ENCODE assay signal across 17 mouse cellular contexts in genomic region chr9:47752516-47752915, GRCm38 (mm10).
A peak's percentile ranks its signal among the peaks of the same experiment; 100 is the strongest.
DNase-seq lines count a peak whose midpoint lies in the region; ATAC-seq and TF ChIP-seq lines count a peak whose summit lies in the region.
"Had no signal": no experiment of that assay in that cellular context is flagged by ENCODE, and none has a peak within 500 bp of the region (broad histone marks: within the 10 kb centered on the region; RNA-seq: fewer than 3 reads in every experiment).

No protein-coding gene starts in this region.

- no peak for TF ChIP-seq CTCF in forebrain, postnatal 0 days (IDR thresholded peaks at IDR 0.05; ENCODE audit: low read depth)

- no peaks in the 10 kb centered on the region for H3K9me3 ChIP-seq in forebrain, postnatal 0 days (ENCODE audit: low read length)
- H3K9me3 ChIP-seq in forebrain, embryonic 13.5 days (replicated peaks): no peaks in the 10 kb centered on the region
- H3K9me3 ChIP-seq in limb, embryonic 10.5 days (replicated peaks): no peaks in the 10 kb centered on the region
- H3K9me3 ChIP-seq: kidney, embryonic 15.5 days; limb, embryonic 15.5 days; megakaryocyte, embryonic 14.5 days had no signal

- no peaks in the 10 kb centered on the region for H3K36me3 ChIP-seq in forebrain, postnatal 0 days (ENCODE audit: insufficient read depth)
- H3K36me3 ChIP-seq in forebrain, embryonic 13.5 days (ENCODE audit: poor library complexity, severe bottlenecking): no peaks in the 10 kb centered on the region
- no peaks in the 10 kb centered on the region for H3K36me3 ChIP-seq in limb, embryonic 10.5 days
- H3K36me3 ChIP-seq: kidney, embryonic 15.5 days; limb, embryonic 15.5 days had no signal

- DNase-seq in forebrain, postnatal 0 days: no peak
- DNase-seq in retina, postnatal 1 day: peak; percentile 50
- no peak for DNase-seq in retina, embryonic 14.5 days (ENCODE audit: low spot score)
- peak; percentile 58 for DNase-seq in limb, embryonic 10.5 days (ENCODE audit: low spot score)
- no peak for DNase-seq in adrenal gland, postnatal 10 days
- no peak for DNase-seq in kidney, postnatal 10 days
- DNase-seq: cerebellum, adult 18-20 months; heart, adult 11 months; heart, postnatal 4 days; lung, embryonic 14.5 days; right cerebral cortex, adult 18-20 months; thymus, adult 2 months had no signal

- H3K27ac ChIP-seq in forebrain, postnatal 0 days (ENCODE audit: low read depth, low read length): peak overlapping the region; percentile 54; the same call in 1 of the 2 replicates
- H3K27ac ChIP-seq in forebrain, embryonic 13.5 days: no peak overlapping the region; the same call in none of the 2 replicates
- H3K27ac ChIP-seq in limb, embryonic 10.5 days: peak overlapping the region; percentile 33; the same call in 1 of the 2 replicates
- H3K27ac ChIP-seq: kidney, embryonic 15.5 days; limb, embryonic 15.5 days had no signal

- no peaks in the 10 kb centered on the region for H3K27me3 ChIP-seq in forebrain, postnatal 0 days (ENCODE audit: insufficient read depth, low read length)
- H3K27me3 ChIP-seq in forebrain, embryonic 13.5 days: no peaks in the 10 kb centered on the region
- H3K27me3 ChIP-seq in limb, embryonic 10.5 days (ENCODE audit: low read depth, poor library complexity, severe bottlenecking): no peaks in the 10 kb centered on the region
- H3K27me3 ChIP-seq: kidney, embryonic 15.5 days; limb, embryonic 15.5 days; megakaryocyte, embryonic 14.5 days had no signal

- no peak overlapping the region for H3K4me3 ChIP-seq in forebrain, postnatal 0 days (ENCODE audit: low read depth, low read length)
- no peak overlapping the region for H3K4me3 ChIP-seq in forebrain, embryonic 13.5 days
- H3K4me3 ChIP-seq in limb, embryonic 10.5 days: 0 out of 2 replicates have a peak overlapping the region, but pooled peaks have one; percentile 1
- H3K4me3 ChIP-seq: kidney, embryonic 15.5 days; limb, embryonic 15.5 days; megakaryocyte, embryonic 14.5 days had no signal

- no peak for ATAC-seq in forebrain, postnatal 0 days
- ATAC-seq in forebrain, embryonic 13.5 days: no peak
- no peak for ATAC-seq in erythroid progenitor cell, adult 5-6 weeks (replicated peaks; ENCODE audit: low FRiP score, poor library complexity, severe bottlenecking)

- H3K9ac ChIP-seq in forebrain, postnatal 0 days: no peak overlapping the region
- H3K9ac ChIP-seq in forebrain, embryonic 13.5 days: no peak overlapping the region; the same call in 1 of the 2 replicates
- H3K9ac ChIP-seq: kidney, embryonic 15.5 days; limb, embryonic 15.5 days; lung, embryonic 14.5 days had no signal

- no peak overlapping the region for H3K4me2 ChIP-seq in forebrain, postnatal 0 days (ENCODE audit: low read depth)
- no peak overlapping the region for H3K4me2 ChIP-seq in forebrain, embryonic 13.5 days
- H3K4me2 ChIP-seq: kidney, embryonic 15.5 days; limb, embryonic 15.5 days; lung, embryonic 14.5 days had no signal

- peaks cover 32% of the 10 kb centered on the region for H3K4me1 ChIP-seq in forebrain, postnatal 0 days (ENCODE audit: insufficient read depth)
- H3K4me1 ChIP-seq in forebrain, embryonic 13.5 days: peaks cover 35% of the 10 kb centered on the region
- peaks cover 37% of the 10 kb centered on the region for H3K4me1 ChIP-seq in limb, embryonic 10.5 days
- H3K4me1 ChIP-seq: megakaryocyte, embryonic 14.5 days had no signal

- 28% methylated on average over 5 of the region's 5 CpGs for WGBS in forebrain, postnatal 0 days
- 40% methylated on average over 5 of the region's 5 CpGs for WGBS in forebrain, embryonic 13.5 days
- WGBS in limb, embryonic 10.5 days: 26% methylated on average over 5 of the region's 5 CpGs

Comparison
In these comparisons a context has a peak if more than half of its experiments do, and no peak if none do; other contexts are left out.
1. DNase-seq: peak in retina, postnatal 1 day (single experiment) and limb, embryonic 10.5 days (single experiment); none in forebrain, postnatal 0 days (single experiment), retina, embryonic 14.5 days (single experiment), adrenal gland, postnatal 10 days (single experiment) and kidney, postnatal 10 days (single experiment).